Mouse (Mus musculus) spleen, adult 2 months (tissue): Measurements from ENCODE around the gene Rplp2. TPM values are rescaled to one million over a fixed set of nuclear protein-coding genes. Genes with fewer than 3 reads are reported as not detected.
"Not testable (repeated sequence)": the region's sequence is repeated elsewhere in the genome, so short reads cannot be mapped to it uniquely, and the experiment has no call there.

Experiments used
- DNase-seq, 2 experiments: peaks; one replicate each; pipeline versions ENCODE4 v3.0.0 to v3.0.0-alpha.2; 2012 to 2021; ENCODE audit warnings: low spot score in 2 of 2, low read depth in 1 of 2
- H3K27ac ChIP-seq: fragments of 200-500 bp; 2 replicates; pipeline ENCODE4 v1.5.1; 2012; ENCODE audit warnings: low read length, inconsistent platforms; ENCODE audit not compliant: insufficient read depth
- H3K27me3 ChIP-seq: fragments of 200-500 bp; 2 replicates; pipeline ENCODE4 v1.6.1; 2012; ENCODE audit warnings: mild to moderate bottlenecking, moderate library complexity, low read length, inconsistent platforms; ENCODE audit not compliant: control insufficient read depth, insufficient read depth
- H3K36me3 ChIP-seq: fragments of 200-500 bp; 2 replicates; pipeline ENCODE4 v1.6.1; 2012; ENCODE audit warnings: mild to moderate bottlenecking, low read length, inconsistent platforms; ENCODE audit not compliant: control insufficient read depth, insufficient read depth
- H3K4me1 ChIP-seq: fragments of 200-500 bp; 2 replicates; pipeline ENCODE4 v1.6.1; 2011; ENCODE audit warnings: inconsistent platforms; ENCODE audit not compliant: control insufficient read depth, insufficient read depth, insufficient read length
- H3K4me3 ChIP-seq: fragments of 200-500 bp; 2 replicates; pipeline ENCODE4 v1.5.1; 2011; ENCODE audit warnings: mild to moderate bottlenecking, inconsistent platforms; ENCODE audit not compliant: insufficient read depth, insufficient read length; ENCODE audit errors: extremely low read depth
- CTCF ChIP-seq: fragments of 200-500 bp; IDR thresholded peaks from 2 replicates; pipeline ENCODE4 v1.5.1; 2011; ENCODE audit warnings: mild to moderate bottlenecking, inconsistent platforms; ENCODE audit not compliant: insufficient read depth, insufficient read length, insufficient replicate concordance; ENCODE audit errors: extremely low read depth
- POLR2A ChIP-seq: fragments of 200-500 bp; IDR thresholded peaks from 2 replicates; pipeline ENCODE4 v1.6.1; 2011; ENCODE audit warnings: low read depth, low read length, inconsistent platforms
- WGBS: fragments of 180-500 bp; shearing (Covaris S2); methylation state at CpG from one replicate; pipeline ENCODE4 v1.1.7; 2018; 5-methylcytosine and 5-hydroxymethylcytosine counted together
- polyA plus RNA-seq: library from polyadenylated mRNA; depleted of rRNA; stranded (reverse); fragments of >200 nt; gene quantifications from 2 replicates; pipeline ENCODE4 v1.2.3, GENCODE M21; 2012

Rplp2 gene
- polyA plus RNA-seq, 1 experiment, result 645 TPM

- Histone ChIP-seq H3K4me1 (peaks cover 27% of the 10 kb centered on the region; the same call in 1 of the 2 replicates), H3K36me3 (no peaks in the 10 kb centered on the region), H3K4me3 (no peak overlapping the region), H3K27me3 (no peaks in the 10 kb centered on the region), H3K27ac (no peak overlapping the region)
- 98% methylated on average over 11 of the region's 11 CpGs for WGBS
- no peak for TF ChIP-seq CTCF
- no peak for TF ChIP-seq POLR2A
- no peak for DNase-seq
Measured at GRCm38 (mm10) chr7:141439811-141440210, 7.4 kb upstream of the Rplp2 start.

- peak in 1 of 2 experiments; percentile 38 for DNase-seq
- Histone ChIP-seq H3K4me3 (no peak overlapping the region), H3K27ac (no peak overlapping the region), H3K36me3 (no peaks in the 10 kb centered on the region), H3K27me3 (no peaks in the 10 kb centered on the region), H3K4me1 (peaks cover 23% of the 10 kb centered on the region; the same call in 1 of the 2 replicates)
- TF ChIP-seq POLR2A (no peak), CTCF (peak; percentile 51; the same call in 1 of the 2 replicates)
- 41% methylated on average over 6 of the region's 6 CpGs for WGBS
Measured at GRCm38 (mm10) chr7:141440613-141441012, 6.6 kb upstream of the Rplp2 start.

DNA sequence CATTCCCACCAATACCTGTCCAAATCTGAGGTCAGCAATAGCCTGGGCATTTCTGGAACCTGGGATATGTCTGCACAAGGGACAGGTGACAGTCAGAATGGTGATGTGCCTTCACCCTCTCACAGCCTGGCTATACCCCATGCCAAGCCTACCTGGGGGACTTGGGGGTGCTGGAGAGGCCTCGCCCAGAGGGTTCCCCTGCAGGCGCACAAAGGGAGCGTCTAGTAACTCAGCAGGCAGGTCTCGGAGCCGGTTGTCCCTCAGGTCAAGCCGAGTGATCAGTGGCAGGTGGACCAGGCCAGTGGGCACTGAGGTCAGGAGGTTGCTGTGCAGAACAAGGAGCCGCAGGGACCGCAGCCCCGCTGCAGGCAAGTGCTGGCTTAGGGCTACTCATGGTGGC, 5.7 kb upstream of the Rplp2 start:
- no peaks in the 10 kb centered on the region for H3K27me3 ChIP-seq
- DNase-seq, result no peak
- 94% methylated on average over 9 of the region's 9 CpGs for WGBS
- H3K36me3 ChIP-seq, result no peaks in the 10 kb centered on the region
- H3K27ac ChIP-seq, result no peak overlapping the region
- TF ChIP-seq CTCF, result no peak
- no peak for TF ChIP-seq POLR2A
- H3K4me3 ChIP-seq, result no peak overlapping the region
- H3K4me1 ChIP-seq, result peaks cover 16% of the 10 kb centered on the region; the same call in 1 of the 2 replicates

GRCm38 (mm10) chr7:141442199-141442598, 5.0 kb upstream of the Rplp2 start:
- Histone ChIP-seq H3K27ac (no peak overlapping the region), H3K27me3 (no peaks in the 10 kb centered on the region), H3K36me3 (no peaks in the 10 kb centered on the region), H3K4me1 (peaks cover 14% of the 10 kb centered on the region; the same call in 1 of the 2 replicates), H3K4me3 (no peak overlapping the region)
- no peak for DNase-seq
- whole genome bisulfite sequencing, result 91% methylated on average over 13 of the region's 13 CpGs
- TF ChIP-seq CTCF (no peak), POLR2A (no peak)

DNA sequence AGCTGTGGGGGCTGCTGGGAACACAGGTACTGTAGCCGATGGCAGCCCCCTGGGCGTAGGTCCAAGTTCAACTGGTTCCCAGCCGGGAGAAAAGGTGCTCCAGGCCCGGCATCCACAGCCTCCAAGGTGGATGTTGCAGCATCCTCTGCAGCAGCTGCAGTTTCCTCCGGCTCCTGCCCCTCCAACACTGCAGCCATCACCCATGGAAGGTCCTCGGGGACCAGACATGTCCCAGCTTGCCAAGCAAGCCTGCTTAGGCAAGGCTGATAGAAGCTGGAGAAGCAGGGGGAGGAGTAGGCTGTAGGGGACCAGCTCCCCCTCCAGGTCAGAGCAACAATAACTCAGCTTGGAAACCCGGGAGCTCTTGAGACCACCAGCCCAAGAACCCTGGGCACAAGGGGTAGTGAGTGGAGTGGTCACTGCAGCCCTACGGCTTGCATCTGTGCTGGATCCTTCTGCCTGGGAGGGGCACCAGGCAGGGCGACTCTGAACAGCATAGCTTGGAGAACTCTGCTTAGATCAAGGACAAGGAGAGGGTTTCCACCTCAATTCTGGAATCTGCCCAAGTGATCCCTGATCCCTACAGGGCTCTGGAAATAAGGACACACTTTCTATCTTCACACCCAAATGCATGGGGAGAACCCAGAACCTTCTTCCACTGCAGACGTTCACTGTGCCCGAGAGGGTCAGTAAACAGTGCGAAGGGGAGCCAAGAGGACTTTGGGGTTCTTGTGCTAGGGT, 3.9 kb upstream of the Rplp2 start:
- H3K27ac ChIP-seq, result no peak overlapping the region
- H3K4me1 ChIP-seq, result peaks cover 12% of the 10 kb centered on the region; the same call in 1 of the 2 replicates
- H3K27me3 ChIP-seq, result no peaks in the 10 kb centered on the region
- WGBS, result 18% methylated on average over 12 of the region's 12 CpGs
- TF ChIP-seq CTCF, result no peak
- no peak for TF ChIP-seq POLR2A
- no peaks in the 10 kb centered on the region for H3K36me3 ChIP-seq
- DNase-seq, result no peak
- H3K4me3 ChIP-seq, result peak overlapping the region; percentile 71

GRCm38 (mm10) chr7:141443828-141444237, 3.3 kb upstream of the Rplp2 start, which contains the start of gene Pidd1:
Gene Pidd1 (minus strand): TSS chr7:141444025.
- Histone ChIP-seq H3K4me3 (peak within 1 kb of the TSS; percentile 71), H3K36me3 (peaks cover 2% of the 10 kb centered on the region; the same call in 1 of the 2 replicates), H3K27ac (no peak within 1 kb of the TSS), H3K27me3 (no peaks in the 10 kb centered on the region), H3K4me1 (peaks cover 12% of the 10 kb centered on the region; the same call in 1 of the 2 replicates)
- DNase-seq, result peak in 1 of 2 experiments; percentile 30
- peak; percentile 21; the same call in 1 of the 2 replicates for TF ChIP-seq POLR2A
- no peak for TF ChIP-seq CTCF
- WGBS, result under 1% methylated on average over 25 of the region's 25 CpGs

- not testable (repeated sequence) for H3K4me3 ChIP-seq
Measured at GRCm38 (mm10) chr7:141446374-141446773, 796 bp upstream of the Rplp2 start.

More at GRCm38 (mm10) chr7:141446374-141446773, 796 bp upstream of the Rplp2 start:
- peaks cover 12% of the 10 kb centered on the region; the same call in 1 of the 2 replicates for H3K4me1 ChIP-seq
- not testable (repeated sequence) for H3K36me3 ChIP-seq, DNase-seq, H3K27ac ChIP-seq, H3K27me3 ChIP-seq
- WGBS, result 89% methylated on average over 3 of the region's 3 CpGs
